Mouse (Mus musculus) heart, postnatal 0 days (tissue): ENCODE measurements at regions not wholly inside any gene's neighbourhood (a gene's known extent, or its start where the extent isn't known, plus 50 kb on each side); places are given as distances from the start of the nearest gene placed in this dataset.
"Not testable (repeated sequence)": the region's sequence is repeated elsewhere in the genome, so short reads cannot be mapped to it uniquely, and the experiment has no call there.

Source experiments
- ATAC-seq: fragments of 200-750 bp; cut with Nextera tagmentation; 2 replicates; pipeline ENCODE4 v1.8.0; 2017; ENCODE audit warnings: low read depth, moderate number of reproducible peaks, moderate library complexity; ENCODE audit not compliant: insufficient read depth
- DNase-seq: peaks from one replicate; pipeline ENCODE4 v3.0.0-alpha.2; 2016; ENCODE audit warnings: low spot score
- H3K27ac ChIP-seq: fragments of 300-500 bp; sonication (generic); 2 replicates; pipeline ENCODE4 v1.5.1; 2014; ENCODE audit warnings: low read depth, mild to moderate bottlenecking
- H3K27me3 ChIP-seq: fragments of 300-500 bp; sonication (generic); 2 replicates; pipeline ENCODE4 v1.6.1; 2014; ENCODE audit warnings: low read length, mixed read lengths; ENCODE audit not compliant: control insufficient read depth, insufficient read depth
- H3K36me3 ChIP-seq: fragments of 300-500 bp; sonication (generic); replicated peaks from 2 replicates; pipeline ENCODE4 v1.6.1; 2014; ENCODE audit warnings: low read length, mixed read lengths; ENCODE audit not compliant: control insufficient read depth, insufficient read depth
- H3K4me1 ChIP-seq: fragments of 300-500 bp; sonication (generic); 2 replicates; pipeline ENCODE4 v1.6.1; 2014; ENCODE audit warnings: antibody characterized with exemption; ENCODE audit not compliant: control insufficient read depth, insufficient read depth
- H3K4me2 ChIP-seq: fragments of 300-500 bp; sonication (generic); 2 replicates; pipeline ENCODE4 v1.6.1; 2014; ENCODE audit warnings: low read depth, mild to moderate bottlenecking, low read length, moderate library complexity
- H3K4me3 ChIP-seq: fragments of 300-500 bp; sonication (generic); 2 replicates; pipeline ENCODE4 v1.5.1; 2014; ENCODE audit warnings: low read depth, low read length
- H3K9ac ChIP-seq: fragments of 300-500 bp; sonication (generic); replicated peaks from 2 replicates; pipeline ENCODE4 v1.6.1; 2014; ENCODE audit warnings: low read depth, low read length, mixed read lengths
- H3K9me3 ChIP-seq: fragments of 300-500 bp; sonication (generic); replicated peaks from 2 replicates; pipeline ENCODE4 v1.6.1; 2016; ENCODE audit warnings: low read length; ENCODE audit not compliant: control insufficient read depth
- CTCF ChIP-seq: IDR thresholded peaks from 2 replicates; pipeline ENCODE4 v1.5.1; 2016; ENCODE audit warnings: antibody characterized with exemption, control low read depth, low read depth
- EP300 ChIP-seq: IDR thresholded peaks from 2 replicates; pipeline ENCODE4 v1.6.1; 2016; ENCODE audit warnings: antibody characterized with exemption, low read depth
- WGBS: fragments of 180-500 bp; shearing (Covaris S2); extraction: QIAGEN DNeasy Blood & Tissue Kit; methylation state at CpG from one replicate; pipeline ENCODE4 v1.1.7; 2014; 5-methylcytosine and 5-hydroxymethylcytosine counted together

- ATAC-seq = no peak
- TF ChIP-seq CTCF = no peak
- TF ChIP-seq EP300 = no peak
These were observed 776.2 kb downstream of the Diaph2 start for GRCm38 (mm10) chrX:130525770-130526169.

DNA sequence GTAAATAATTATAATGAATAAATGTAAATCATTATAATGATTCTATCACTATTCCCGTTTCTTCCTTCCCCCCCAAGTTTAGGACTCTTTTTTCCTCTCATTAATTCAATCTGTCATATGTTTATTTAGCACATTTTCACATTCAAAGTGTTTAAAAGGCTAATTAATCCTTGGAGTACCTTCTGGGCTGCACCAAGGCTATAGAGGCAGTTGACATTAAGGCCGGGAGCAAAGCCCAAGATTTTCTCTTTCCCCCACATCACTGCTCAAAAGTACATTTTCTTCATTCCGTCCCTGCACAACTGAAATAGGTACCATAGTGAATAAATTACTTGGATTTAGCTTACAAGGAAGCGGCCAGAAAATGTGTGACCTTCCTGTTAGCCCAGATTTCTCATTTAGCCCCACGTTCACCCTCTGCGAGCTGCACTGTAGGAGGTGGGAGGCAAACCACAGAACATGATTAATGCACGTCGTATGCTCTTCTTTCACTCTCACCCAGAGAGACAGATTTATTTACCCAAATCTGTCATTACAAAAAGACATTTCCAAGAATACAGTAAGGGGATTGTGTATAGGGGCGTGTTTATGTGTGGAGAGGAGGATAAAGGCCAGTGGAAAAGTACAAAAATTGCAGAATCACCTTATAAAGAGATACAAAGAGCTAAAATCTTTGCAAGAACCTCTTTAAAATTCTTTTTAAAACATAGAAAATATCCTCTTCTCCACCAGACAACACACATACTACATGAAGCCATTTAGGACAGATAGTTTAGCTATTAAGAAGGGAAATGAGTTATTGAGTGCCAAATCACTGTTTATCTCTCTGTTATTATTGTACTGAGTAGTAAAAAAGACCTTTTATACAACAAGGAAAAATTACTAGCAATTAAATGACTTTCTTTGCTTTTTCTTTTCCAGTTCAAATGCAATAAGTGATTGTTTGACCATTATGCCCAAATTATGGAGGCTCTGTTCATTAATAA is 783.9 kb downstream of the Diaph2 start:
- no peaks in the 10 kb centered on the region for H3K27me3 ChIP-seq
- no peak for TF ChIP-seq EP300
- TF ChIP-seq CTCF = no peak
- H3K9ac ChIP-seq = no peak overlapping the region
- 63% methylated on average over 9 of the region's 9 CpGs for WGBS
- no peaks in the 10 kb centered on the region for H3K9me3 ChIP-seq
- H3K4me3 ChIP-seq = no peak overlapping the region
- no peak overlapping the region for H3K27ac ChIP-seq
- ATAC-seq = no peak
- no peak overlapping the region for H3K4me2 ChIP-seq
- H3K4me1 ChIP-seq = no peaks in the 10 kb centered on the region
- no peaks in the 10 kb centered on the region for H3K36me3 ChIP-seq
- DNase-seq = no peak

More at GRCm38 (mm10) chrX:130525770-130526169, 776.2 kb downstream of the Diaph2 start:
- Histone ChIP-seq H3K4me2 (no peak overlapping the region), H3K4me3 (no peak overlapping the region), H3K36me3 (no peaks in the 10 kb centered on the region), H3K9ac (no peak overlapping the region), H3K4me1 (no peaks in the 10 kb centered on the region), H3K27me3 (no peaks in the 10 kb centered on the region), H3K27ac (no peak overlapping the region), H3K9me3 (no peaks in the 10 kb centered on the region)
- no peak for DNase-seq
- WGBS = 79% methylated on average over 2 of the region's 2 CpGs

DNA sequence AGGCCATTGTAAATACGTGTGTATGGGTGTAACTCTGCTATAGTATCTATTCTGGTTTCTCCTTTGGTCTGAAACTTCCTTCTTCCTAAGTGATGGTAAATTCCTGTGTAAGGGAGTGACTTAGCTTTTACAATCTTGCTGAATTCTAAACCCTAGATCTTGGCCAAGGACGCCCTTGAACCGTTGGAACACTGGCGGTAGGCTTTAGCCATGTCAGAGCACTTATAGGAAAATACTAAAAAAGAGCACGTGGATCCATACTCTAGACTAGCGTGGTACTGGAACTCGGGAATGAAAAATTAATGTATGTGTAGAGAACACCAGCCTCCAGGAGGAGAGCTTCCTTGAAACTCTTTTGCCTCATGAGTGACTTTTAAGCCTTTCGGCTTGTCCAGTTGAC is 789.2 kb downstream of the Diaph2 start:
- ATAC-seq = not testable (repeated sequence)
- WGBS = 91% methylated on average over 7 of the region's 8 CpGs

DNA sequence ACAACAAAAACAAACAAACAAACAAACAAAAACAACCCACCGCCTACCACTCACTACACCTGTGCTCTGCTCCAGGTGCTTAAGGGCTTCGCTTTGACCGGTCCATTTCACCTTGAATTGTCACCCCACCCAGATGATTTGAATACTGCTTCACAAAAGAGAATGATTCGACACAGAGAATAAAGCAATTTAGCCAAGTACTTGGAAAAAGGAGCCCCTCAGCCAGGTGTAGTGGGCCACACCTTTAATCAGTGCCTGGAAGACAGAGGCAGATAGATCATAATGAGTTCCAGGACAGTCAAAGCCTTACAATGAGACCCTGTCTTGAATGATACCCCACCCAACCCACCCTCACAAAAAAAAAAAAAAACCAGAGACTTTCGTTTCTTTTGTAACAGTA is 798.5 kb downstream of the Diaph2 start:
- Histone ChIP-seq H3K27ac (no peak overlapping the region), H3K36me3 (no peaks in the 10 kb centered on the region), H3K9me3 (no peaks in the 10 kb centered on the region), H3K4me3 (no peak overlapping the region), H3K4me2 (no peak overlapping the region), H3K4me1 (no peaks in the 10 kb centered on the region), H3K27me3 (no peaks in the 10 kb centered on the region), H3K9ac (no peak overlapping the region)
- DNase-seq (no peak), ATAC-seq (no peak)
- TF ChIP-seq CTCF = no peak
- no peak for TF ChIP-seq EP300
- WGBS = 88% methylated on average over 5 of the region's 5 CpGs

More for the DNA sequence above, 789.2 kb downstream of the Diaph2 start:
- not testable (repeated sequence) for H3K36me3 ChIP-seq, H3K9ac ChIP-seq, H3K4me2 ChIP-seq, H3K4me3 ChIP-seq, H3K9me3 ChIP-seq, H3K27me3 ChIP-seq, DNase-seq, H3K4me1 ChIP-seq, H3K27ac ChIP-seq

GRCm38 (mm10) chrX:130549275-130549674 is 799.7 kb downstream of the Diaph2 start:
- Histone ChIP-seq H3K36me3 (no peaks in the 10 kb centered on the region), H3K4me1 (no peaks in the 10 kb centered on the region), H3K9me3 (no peaks in the 10 kb centered on the region), H3K4me2 (no peak overlapping the region), H3K9ac (no peak overlapping the region), H3K4me3 (no peak overlapping the region), H3K27ac (peak overlapping the region; percentile 25; the same call in 1 of the 2 replicates), H3K27me3 (no peaks in the 10 kb centered on the region)
- no peak for TF ChIP-seq CTCF
- no peak for TF ChIP-seq EP300
- ATAC-seq (no peak), DNase-seq (no peak)
- 46% methylated on average over 3 of the region's 3 CpGs for WGBS

- no peaks in the 10 kb centered on the region for H3K27me3 ChIP-seq
- WGBS = 35% methylated on average over 4 of the region's 4 CpGs
- DNase-seq (no peak), ATAC-seq (no peak)
- no peak overlapping the region for H3K4me3 ChIP-seq
- H3K36me3 ChIP-seq = no peaks in the 10 kb centered on the region
- H3K4me1 ChIP-seq = no peaks in the 10 kb centered on the region
- peak overlapping the region; percentile 25; the same call in 1 of the 2 replicates for H3K27ac ChIP-seq
- no peak overlapping the region for H3K9ac ChIP-seq
- H3K9me3 ChIP-seq = no peaks in the 10 kb centered on the region
- TF ChIP-seq CTCF = no peak
- TF ChIP-seq EP300 = no peak
- H3K4me2 ChIP-seq = no peak overlapping the region
These were observed 800.4 kb downstream of the Diaph2 start for GRCm38 (mm10) chrX:130549925-130550324.
